ENCODE assay signal across 8 mouse cellular contexts in the genomic region with DNA sequence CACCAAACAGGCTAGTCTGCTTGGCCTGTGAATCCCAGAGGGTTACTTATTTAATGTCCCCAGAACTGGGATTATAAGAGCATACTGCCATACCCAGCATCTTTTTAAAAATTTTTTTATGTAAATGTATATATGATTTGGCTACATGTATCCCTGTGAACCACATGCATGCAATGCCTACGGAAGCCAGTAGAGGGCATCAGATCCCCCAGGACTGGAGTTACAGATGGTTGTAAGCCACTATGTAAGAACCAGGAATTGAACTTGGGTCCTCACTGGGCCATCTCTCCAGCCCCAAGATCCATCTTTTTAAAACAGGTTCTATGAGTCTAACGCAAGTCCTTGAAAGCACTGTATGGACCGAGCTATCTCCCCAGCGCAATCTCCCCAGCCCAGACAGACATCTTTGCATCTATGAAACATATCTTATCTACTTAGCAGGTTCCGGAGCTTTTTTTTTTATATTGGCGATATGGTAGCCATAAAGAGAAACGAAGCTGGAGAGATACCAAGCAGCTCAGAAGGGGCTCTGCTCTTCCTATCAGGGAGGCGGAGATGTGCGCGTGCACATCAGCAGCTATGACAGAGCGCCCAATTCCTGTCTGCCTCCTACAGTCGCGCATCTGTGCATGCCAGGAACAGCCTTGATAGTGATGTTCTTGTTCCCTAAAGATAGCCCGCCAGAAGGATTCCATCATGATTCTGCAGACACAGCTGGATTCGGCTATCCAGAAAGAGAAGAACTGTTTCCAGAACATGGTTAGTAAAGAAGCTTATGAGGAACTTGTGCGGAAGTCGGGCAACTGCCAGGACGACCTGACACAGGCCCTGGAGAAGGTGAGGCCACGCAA. TPM values are rescaled to one million over a fixed set of nuclear protein-coding genes. Genes with fewer than 3 reads are reported as not detected.
DNase-seq lines count a peak whose midpoint lies in the region; ATAC-seq and TF ChIP-seq lines count a peak whose summit lies in the region.

No protein-coding gene starts in this region.

- 84% methylated on average over 19 of the region's 19 CpGs for WGBS in embryonic facial prominence, embryonic 11.5 days
- WGBS in lung, adult 2 months: 80% methylated on average over 19 of the region's 19 CpGs

- no peak overlapping the region for H3K4me3 ChIP-seq in layer of hippocampus, adult 2 months
- no peak overlapping the region for H3K4me3 ChIP-seq in embryonic facial prominence, embryonic 11.5 days (ENCODE audit: low read depth, low read length)
- H3K4me3 ChIP-seq in lung, adult 2 months (replicated peaks; ENCODE audit: extremely low read depth, low read depth, low read length): no peak overlapping the region

- H3K27me3 ChIP-seq in embryonic facial prominence, embryonic 11.5 days (ENCODE audit: control insufficient read depth, insufficient read depth, low read length): no peaks in the 10 kb centered on the region

- H3K27ac ChIP-seq in layer of hippocampus, adult 2 months: no peak overlapping the region
- H3K27ac ChIP-seq in embryonic facial prominence, embryonic 11.5 days (replicated peaks; ENCODE audit: low read depth, low read length): no peak overlapping the region

- TF ChIP-seq POLR2A in lung, adult 2 months (IDR thresholded peaks at IDR 0.05; ENCODE audit: borderline replicate concordance, extremely low read depth, low read depth, low read length): no peak

- H3K9me3 ChIP-seq in embryonic facial prominence, embryonic 11.5 days (replicated peaks; ENCODE audit: control insufficient read depth, low read length): no peaks in the 10 kb centered on the region

- peak; percentile 78 for TF ChIP-seq CTCF in layer of hippocampus, adult 2 months (conservative IDR thresholded peaks at IDR 0.05)
- TF ChIP-seq CTCF in lung, adult 2 months (IDR thresholded peaks at IDR 0.05; ENCODE audit: insufficient read depth, low read length): peak; percentile 37; the same call in 1 of the 2 replicates

- no peaks in the 10 kb centered on the region for H3K36me3 ChIP-seq in embryonic facial prominence, embryonic 11.5 days (replicated peaks; ENCODE audit: control insufficient read depth, insufficient read depth, low read depth, low read length)

- no peak overlapping the region for H3K9ac ChIP-seq in embryonic facial prominence, embryonic 11.5 days (replicated peaks; ENCODE audit: low read length)

- peak; percentile 55 for DNase-seq in CD4-positive, CD25-positive, alpha-beta regulatory T cell, adult 2 months (ENCODE audit: low read depth, low spot score)
- peak in 1 of 2 experiments; percentile 25 for DNase-seq in layer of hippocampus, adult 2 months (ENCODE audit: low spot score in 2 of 2)
- no peak for DNase-seq in layer of hippocampus, adult 9-10 months (ENCODE audit: low spot score)
- peak; percentile 80 for DNase-seq in MEL-GATA-1-ER (ENCODE audit: extremely low read depth, low read depth)
- DNase-seq in embryonic facial prominence, embryonic 11.5 days (ENCODE audit: low spot score): peak; percentile 65
- peak; percentile 32 for DNase-seq in lung, adult 2 months
- DNase-seq in thymus, postnatal 14 days: peak; percentile 59

- H3K4me2 ChIP-seq in embryonic facial prominence, embryonic 11.5 days (ENCODE audit: low read depth, low read length): no peak overlapping the region

- no peak for ATAC-seq in CD4-positive, CD25-positive, alpha-beta regulatory T cell, adult 4 months
- no peak for ATAC-seq in embryonic facial prominence, embryonic 11.5 days (replicated peaks; ENCODE audit: insufficient number of reproducible peaks, low FRiP score, low TSS enrichment, low read depth)

- H3K4me1 ChIP-seq in embryonic facial prominence, embryonic 11.5 days (ENCODE audit: control insufficient read depth, insufficient read depth, low read length): no peaks in the 10 kb centered on the region
- no peaks in the 10 kb centered on the region for H3K4me1 ChIP-seq in lung, adult 2 months (ENCODE audit: control insufficient read depth, insufficient read depth, low read length)

RNA-seq across cellular contexts. Expression of gene Dhx38, which starts 30.3 kb away (rescaled TPM):
- polyA plus RNA-seq in CD4-positive, CD25-positive, alpha-beta regulatory T cell, adult 4 months (2017; shearing (Covaris generic)): 10 to 100 TPM; 11.7 to 26.7 TPM
- total RNA-seq in layer of hippocampus, adult 2 months (2021): 10 to 100 TPM; 28.0 to 30.1 TPM
- polyA plus RNA-seq in embryonic facial prominence, embryonic 11.5 days (2014; fragmentation: Nextera tagmentation; extraction: Ambion mirVana): 19.6 and 20.4 TPM in 2 replicates
- polyA plus RNA-seq in lung, adult 2 months (2012; rRNA removed): 19.6 and 23.9 TPM in 2 replicates

RNA-seq across cellular contexts. Expression of gene Txnl4b, which starts 30.3 kb away (rescaled TPM):
- 10 to 100 TPM; 23.6 to 32.9 TPM for polyA plus RNA-seq in CD4-positive, CD25-positive, alpha-beta regulatory T cell, adult 4 months (2017; shearing (Covaris generic))
- total RNA-seq in layer of hippocampus, adult 2 months (2021): 10 to 100 TPM; 13.6 to 17.6 TPM
- polyA plus RNA-seq in embryonic facial prominence, embryonic 11.5 days (2014; fragmentation: Nextera tagmentation; extraction: Ambion mirVana): 28.2 and 28.9 TPM in 2 replicates
- polyA plus RNA-seq in lung, adult 2 months (2012; rRNA removed): 3.4 and 5.8 TPM in 2 replicates

RNA-seq across cellular contexts. Expression of gene Pmfbp1, which starts 41.5 kb away (rescaled TPM):
- polyA plus RNA-seq in CD4-positive, CD25-positive, alpha-beta regulatory T cell, adult 4 months (2017; shearing (Covaris generic)): not detected
- total RNA-seq in layer of hippocampus, adult 2 months (2021): under 1 TPM; 0.10 to 0.12 TPM
- polyA plus RNA-seq in embryonic facial prominence, embryonic 11.5 days (2014; fragmentation: Nextera tagmentation; extraction: Ambion mirVana): 0.17 and 0.64 TPM in 2 replicates
- polyA plus RNA-seq in lung, adult 2 months (2012; rRNA removed): 0.02 TPM in 1 of 2 replicates, not detected in the other

RNA-seq across cellular contexts. Expression of gene Hp, which starts 43.6 kb away (rescaled TPM):
- polyA plus RNA-seq in CD4-positive, CD25-positive, alpha-beta regulatory T cell, adult 4 months (2017; shearing (Covaris generic)): not detected
- not detected for total RNA-seq in layer of hippocampus, adult 2 months (2021)
- 0.88 and 0.97 TPM in 2 replicates for polyA plus RNA-seq in embryonic facial prominence, embryonic 11.5 days (2014; fragmentation: Nextera tagmentation; extraction: Ambion mirVana)
- 1,054 and 1,299 TPM in 2 replicates for polyA plus RNA-seq in lung, adult 2 months (2012; rRNA removed)
